Mouse (Mus musculus): Measurements from ENCODE around the gene Olfm3. TPM values are rescaled to one million over a fixed set of nuclear protein-coding genes. Genes with fewer than 3 reads are reported as not detected.

Olfm3 gene
- 0.07 TPM in 1 of 2 replicates, not detected in the other for polyA plus RNA-seq (2014; fragmentation: Nextera tagmentation; extraction: Ambion mirVana)

- WGBS (ENCODE audit: insufficient replicate concordance) = 6% methylated on average over 21 of the region's 21 CpGs
- Histone ChIP-seq H3K27ac (ENCODE audit: low read depth, low read length) (no peak within 1 kb of the TSS), H3K4me3 (ENCODE audit: low read depth, low read length) (peak within 1 kb of the TSS; percentile 10; the same call in 1 of the 2 replicates), H3K9me3 (replicated peaks; ENCODE audit: control insufficient read depth, low read length) (no peaks in the 10 kb centered on the region), H3K36me3 (ENCODE audit: control insufficient read depth, insufficient read depth, low read length) (no peaks in the 10 kb centered on the region), H3K27me3 (ENCODE audit: control insufficient read depth, insufficient read depth, low read length) (no peaks in the 10 kb centered on the region), H3K4me2 (peak within 1 kb of the TSS; percentile 57), H3K4me1 (ENCODE audit: control insufficient read depth, insufficient read depth, low read length) (peaks cover 6% of the 10 kb centered on the region; the same call in 1 of the 2 replicates), H3K9ac (ENCODE audit: low read depth, low read length) (no peak within 1 kb of the TSS)
- peak; percentile 57; the same call in 1 of the 2 replicates for ATAC-seq (replicated peaks; ENCODE audit: insufficient number of reproducible peaks, low FRiP score, low TSS enrichment)
These were observed at the start of gene Olfm3 for GRCm38 (mm10) chr3:114903924-114904438. TSS of gene Olfm3 (plus strand) at chr3:114904078.

- Histone ChIP-seq H3K4me3 (ENCODE audit: low read depth, low read length) (no peak overlapping the region), H3K4me2 (no peak overlapping the region), H3K36me3 (ENCODE audit: control insufficient read depth, insufficient read depth, low read length) (no peaks in the 10 kb centered on the region), H3K4me1 (ENCODE audit: control insufficient read depth, insufficient read depth, low read length) (no peaks in the 10 kb centered on the region), H3K9me3 (replicated peaks; ENCODE audit: control insufficient read depth, low read length) (no peaks in the 10 kb centered on the region), H3K27me3 (ENCODE audit: control insufficient read depth, insufficient read depth, low read length) (no peaks in the 10 kb centered on the region), H3K9ac (ENCODE audit: low read depth, low read length) (no peak overlapping the region), H3K27ac (ENCODE audit: low read depth, low read length) (no peak overlapping the region)
- WGBS (ENCODE audit: insufficient replicate concordance) = 68% methylated on average over 3 of the region's 3 CpGs
- no peak for ATAC-seq (replicated peaks; ENCODE audit: insufficient number of reproducible peaks, low FRiP score, low TSS enrichment)
These were observed 14.1 kb upstream of the Olfm3 start for GRCm38 (mm10) chr3:114889764-114890163.

- H3K4me2 ChIP-seq = peak overlapping the region; percentile 57
- whole genome bisulfite sequencing (ENCODE audit: insufficient replicate concordance) = 22% methylated on average over 16 of the region's 16 CpGs
These were observed 950 bp downstream of the Olfm3 start for GRCm38 (mm10) chr3:114904633-114905423.

GRCm38 (mm10) chr3:114907537-114907936, 3.7 kb downstream of the Olfm3 start:
- Histone ChIP-seq H3K9ac (ENCODE audit: low read depth, low read length) (no peak overlapping the region), H3K4me3 (ENCODE audit: low read depth, low read length) (no peak overlapping the region), H3K9me3 (replicated peaks; ENCODE audit: control insufficient read depth, low read length) (no peaks in the 10 kb centered on the region), H3K4me2 (no peak overlapping the region), H3K4me1 (ENCODE audit: control insufficient read depth, insufficient read depth, low read length) (peaks cover 6% of the 10 kb centered on the region; the same call in 1 of the 2 replicates), H3K36me3 (ENCODE audit: control insufficient read depth, insufficient read depth, low read length) (no peaks in the 10 kb centered on the region), H3K27ac (ENCODE audit: low read depth, low read length) (no peak overlapping the region), H3K27me3 (ENCODE audit: control insufficient read depth, insufficient read depth, low read length) (no peaks in the 10 kb centered on the region)
- ATAC-seq (replicated peaks; ENCODE audit: insufficient number of reproducible peaks, low FRiP score, low TSS enrichment) = no peak

More at GRCm38 (mm10) chr3:114904633-114905423, 950 bp downstream of the Olfm3 start:
- ATAC-seq (replicated peaks; ENCODE audit: insufficient number of reproducible peaks, low FRiP score, low TSS enrichment) = no peak
- H3K9ac ChIP-seq (ENCODE audit: low read depth, low read length) = no peak overlapping the region
- H3K4me3 ChIP-seq (ENCODE audit: low read depth, low read length) = peak overlapping the region; percentile 10; the same call in 1 of the 2 replicates
- no peaks in the 10 kb centered on the region for H3K36me3 ChIP-seq (ENCODE audit: control insufficient read depth, insufficient read depth, low read length)
- no peaks in the 10 kb centered on the region for H3K27me3 ChIP-seq (ENCODE audit: control insufficient read depth, insufficient read depth, low read length)
- H3K27ac ChIP-seq (ENCODE audit: low read depth, low read length) = no peak overlapping the region
- peaks cover 6% of the 10 kb centered on the region; the same call in 1 of the 2 replicates for H3K4me1 ChIP-seq (ENCODE audit: control insufficient read depth, insufficient read depth, low read length)
- H3K9me3 ChIP-seq (replicated peaks; ENCODE audit: control insufficient read depth, low read length) = no peaks in the 10 kb centered on the region

GRCm38 (mm10) chr3:114908846-114909245, 5.0 kb downstream of the Olfm3 start:
- no peak for ATAC-seq (replicated peaks; ENCODE audit: insufficient number of reproducible peaks, low FRiP score, low TSS enrichment)
- Histone ChIP-seq H3K4me2 (no peak overlapping the region), H3K27ac (ENCODE audit: low read depth, low read length) (no peak overlapping the region), H3K36me3 (ENCODE audit: control insufficient read depth, insufficient read depth, low read length) (no peaks in the 10 kb centered on the region), H3K9ac (ENCODE audit: low read depth, low read length) (no peak overlapping the region), H3K4me3 (ENCODE audit: low read depth, low read length) (no peak overlapping the region), H3K27me3 (ENCODE audit: control insufficient read depth, insufficient read depth, low read length) (no peaks in the 10 kb centered on the region), H3K4me1 (ENCODE audit: control insufficient read depth, insufficient read depth, low read length) (peaks cover 6% of the 10 kb centered on the region; the same call in 1 of the 2 replicates), H3K9me3 (replicated peaks; ENCODE audit: control insufficient read depth, low read length) (no peaks in the 10 kb centered on the region)
- 78% methylated on average over 3 of the region's 3 CpGs for WGBS (ENCODE audit: insufficient replicate concordance)

- H3K27ac ChIP-seq (ENCODE audit: low read depth, low read length) = no peak overlapping the region
- 84% methylated on average over 3 of the region's 3 CpGs for WGBS (ENCODE audit: insufficient replicate concordance)
- ATAC-seq (replicated peaks; ENCODE audit: insufficient number of reproducible peaks, low FRiP score, low TSS enrichment) = no peak
- H3K27me3 ChIP-seq (ENCODE audit: control insufficient read depth, insufficient read depth, low read length) = no peaks in the 10 kb centered on the region
- H3K4me1 ChIP-seq (ENCODE audit: control insufficient read depth, insufficient read depth, low read length) = no peaks in the 10 kb centered on the region
- H3K36me3 ChIP-seq (ENCODE audit: control insufficient read depth, insufficient read depth, low read length) = no peaks in the 10 kb centered on the region
- no peak overlapping the region for H3K4me3 ChIP-seq (ENCODE audit: low read depth, low read length)
- H3K9me3 ChIP-seq (replicated peaks; ENCODE audit: control insufficient read depth, low read length) = no peaks in the 10 kb centered on the region
- no peak overlapping the region for H3K4me2 ChIP-seq
- H3K9ac ChIP-seq (ENCODE audit: low read depth, low read length) = no peak overlapping the region
These were observed 16.2 kb downstream of the Olfm3 start for GRCm38 (mm10) chr3:114920102-114920501.

- no peaks in the 10 kb centered on the region for H3K27me3 ChIP-seq (ENCODE audit: control insufficient read depth, insufficient read depth, low read length)
- H3K9me3 ChIP-seq (replicated peaks; ENCODE audit: control insufficient read depth, low read length) = no peaks in the 10 kb centered on the region
- no peak overlapping the region for H3K9ac ChIP-seq (ENCODE audit: low read depth, low read length)
- H3K36me3 ChIP-seq (ENCODE audit: control insufficient read depth, insufficient read depth, low read length) = no peaks in the 10 kb centered on the region
- H3K4me1 ChIP-seq (ENCODE audit: control insufficient read depth, insufficient read depth, low read length) = no peaks in the 10 kb centered on the region
- no peak overlapping the region for H3K27ac ChIP-seq (ENCODE audit: low read depth, low read length)
- WGBS (ENCODE audit: insufficient replicate concordance) = 71% methylated on average over 4 of the region's 4 CpGs
- H3K4me3 ChIP-seq (ENCODE audit: low read depth, low read length) = no peak overlapping the region
- no peak for ATAC-seq (replicated peaks; ENCODE audit: insufficient number of reproducible peaks, low FRiP score, low TSS enrichment)
- H3K4me2 ChIP-seq = no peak overlapping the region
These were observed 25.7 kb downstream of the Olfm3 start for GRCm38 (mm10) chr3:114929605-114930004.

- Histone ChIP-seq H3K4me2 (no peak overlapping the region), H3K4me3 (ENCODE audit: low read depth, low read length) (no peak overlapping the region), H3K27me3 (ENCODE audit: control insufficient read depth, insufficient read depth, low read length) (no peaks in the 10 kb centered on the region), H3K27ac (ENCODE audit: low read depth, low read length) (no peak overlapping the region), H3K36me3 (ENCODE audit: control insufficient read depth, insufficient read depth, low read length) (no peaks in the 10 kb centered on the region), H3K9ac (ENCODE audit: low read depth, low read length) (no peak overlapping the region), H3K9me3 (replicated peaks; ENCODE audit: control insufficient read depth, low read length) (no peaks in the 10 kb centered on the region), H3K4me1 (ENCODE audit: control insufficient read depth, insufficient read depth, low read length) (no peaks in the 10 kb centered on the region)
- ATAC-seq (replicated peaks; ENCODE audit: insufficient number of reproducible peaks, low FRiP score, low TSS enrichment) = no peak
- 84% methylated on average over 2 of the region's 2 CpGs for WGBS (ENCODE audit: insufficient replicate concordance)
These were observed 26.5 kb downstream of the Olfm3 start for GRCm38 (mm10) chr3:114930336-114930735.
